Mouse (Mus musculus) gastrocnemius, adult 18-20 months (tissue): ENCODE measurements at regions not wholly inside any gene's neighbourhood (a gene's known extent, or its start where the extent isn't known, plus 50 kb on each side); places are given as distances from the start of the nearest gene placed in this dataset.
A peak's percentile ranks its signal among the peaks of the same experiment; 100 is the strongest.

Experiments used
- DNase-seq: peaks from one replicate; pipeline ENCODE4 v3.0.0; 2021; ENCODE audit warnings: low spot score

DNA sequence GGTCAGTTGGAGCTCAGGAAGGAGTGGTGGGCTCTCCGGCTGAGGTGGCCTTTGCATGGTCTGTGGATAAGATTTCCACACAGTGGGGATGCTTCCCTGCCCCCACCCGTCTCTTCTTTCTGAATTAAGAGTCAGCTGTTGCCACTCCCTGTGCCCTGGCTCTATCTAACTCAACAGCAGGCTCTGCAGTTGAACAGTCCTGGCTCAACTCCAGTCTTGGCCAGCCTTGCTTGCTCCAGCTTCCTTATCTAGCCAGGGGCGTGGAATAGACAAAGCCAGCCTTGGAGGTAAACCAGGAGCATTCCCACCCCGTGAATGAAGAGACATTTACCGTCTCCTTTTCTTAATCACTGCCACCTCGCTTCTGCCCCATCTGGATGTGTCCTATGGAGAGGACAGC is 89.7 kb downstream of the Mn1 start:
- peak; percentile 62 for DNase-seq

DNA sequence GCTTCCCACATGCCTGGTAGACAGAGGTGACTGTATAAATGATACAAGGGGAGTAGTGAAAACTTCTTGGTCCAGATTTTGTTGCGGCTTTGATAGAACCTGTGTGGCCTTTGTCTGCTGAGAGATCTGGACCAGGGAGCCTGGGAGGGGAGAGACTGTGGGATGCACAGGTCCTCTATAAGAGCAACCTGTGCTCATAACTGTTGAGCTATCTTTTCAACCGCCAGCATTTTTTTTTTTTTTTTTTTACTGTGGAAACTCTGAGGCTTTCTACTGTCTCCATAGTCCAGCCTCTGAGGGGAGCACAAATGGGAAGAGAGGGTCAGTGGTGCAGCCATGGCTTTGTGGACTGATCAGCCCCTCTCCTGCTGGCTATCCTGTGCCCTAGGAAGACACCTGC is 90.2 kb downstream of the Mn1 start:
- DNase-seq, result no peak

DNA sequence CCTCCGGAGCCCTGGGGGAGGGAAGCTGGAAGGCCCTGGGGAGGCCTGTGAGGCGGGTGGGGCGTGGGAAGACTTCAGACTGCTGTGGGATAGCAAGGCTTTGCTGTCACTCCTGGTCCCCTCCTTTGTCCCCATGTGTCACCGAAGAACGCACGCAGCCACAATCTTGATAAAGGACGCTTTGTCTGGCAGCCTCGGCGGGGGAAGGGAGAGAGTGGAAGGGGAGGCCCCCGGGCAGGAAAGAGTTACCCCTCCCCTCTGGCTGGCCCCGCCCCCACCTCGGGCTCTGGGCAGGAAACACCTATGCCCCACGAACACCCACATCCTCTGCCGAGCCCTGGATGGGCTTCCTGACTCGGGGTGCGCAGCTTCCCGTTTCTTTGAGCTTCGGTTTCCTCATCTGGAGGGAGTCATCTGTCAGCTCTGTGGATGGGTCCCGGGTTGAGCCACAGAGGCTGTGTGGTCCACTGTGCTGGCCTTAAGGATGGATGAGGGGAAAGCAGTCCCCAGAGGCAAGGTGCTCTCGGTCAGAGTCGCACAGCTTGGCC is 91.9 kb downstream of the Mn1 start:
- DNase-seq, result no peak

DNA sequence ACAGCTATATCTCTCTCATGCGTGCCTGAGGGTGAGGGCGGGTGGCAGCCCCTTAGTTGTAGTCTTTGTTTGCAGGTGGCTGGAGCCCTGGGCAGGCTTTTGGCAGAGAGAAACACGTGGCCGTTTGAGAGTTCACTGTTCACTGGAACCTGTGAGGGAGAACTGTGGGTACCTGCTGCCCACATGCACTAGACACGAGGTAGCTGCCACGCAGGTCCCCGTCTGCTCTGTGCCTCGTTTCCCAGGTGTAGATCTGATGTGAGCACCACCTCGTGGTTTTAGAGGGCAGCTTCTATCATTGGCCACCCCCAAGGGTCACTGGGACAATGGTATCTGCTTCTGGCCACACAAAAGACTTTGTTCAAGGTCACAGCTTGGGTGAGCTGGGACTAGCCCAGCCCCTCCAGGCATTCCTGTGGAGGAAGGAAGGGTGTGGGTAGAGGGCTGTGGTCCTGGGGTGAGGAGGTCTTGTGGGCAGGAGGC is 92.5 kb downstream of the Mn1 start:
- no peak for DNase-seq

DNA sequence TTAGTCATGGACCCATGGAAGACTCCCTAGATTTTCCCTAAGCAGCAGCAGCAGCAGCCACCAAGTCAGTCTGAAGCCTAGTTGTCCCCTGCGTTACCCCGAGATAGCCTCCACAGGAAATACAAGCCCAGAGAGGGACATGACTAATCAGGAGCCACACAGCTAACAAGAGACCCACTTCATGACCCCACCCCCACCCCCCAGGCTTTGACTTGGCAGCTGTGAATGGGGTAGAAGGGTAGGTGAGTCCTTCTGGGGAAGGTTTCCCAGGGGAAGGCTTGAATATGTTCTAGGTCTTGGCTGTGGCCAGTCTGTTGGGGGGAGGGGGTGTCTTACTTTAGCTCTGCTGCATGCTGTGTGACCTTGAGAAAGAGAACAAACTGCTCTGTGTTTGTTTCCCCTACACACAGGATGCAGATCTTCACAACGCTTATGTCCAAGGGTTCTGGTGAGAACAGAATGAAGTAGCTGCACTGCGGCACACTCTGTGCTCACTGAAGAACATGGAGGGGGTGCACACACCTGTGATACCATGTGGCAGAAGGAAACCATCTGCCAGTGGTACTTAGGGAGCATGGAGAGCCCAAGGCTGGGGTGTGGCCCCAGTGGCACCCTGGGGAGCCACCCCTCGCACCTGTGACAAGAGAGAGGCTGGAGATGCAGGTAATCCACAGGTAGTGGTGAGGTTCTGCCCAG is 93.2 kb downstream of the Mn1 start:
- no peak for DNase-seq

DNA sequence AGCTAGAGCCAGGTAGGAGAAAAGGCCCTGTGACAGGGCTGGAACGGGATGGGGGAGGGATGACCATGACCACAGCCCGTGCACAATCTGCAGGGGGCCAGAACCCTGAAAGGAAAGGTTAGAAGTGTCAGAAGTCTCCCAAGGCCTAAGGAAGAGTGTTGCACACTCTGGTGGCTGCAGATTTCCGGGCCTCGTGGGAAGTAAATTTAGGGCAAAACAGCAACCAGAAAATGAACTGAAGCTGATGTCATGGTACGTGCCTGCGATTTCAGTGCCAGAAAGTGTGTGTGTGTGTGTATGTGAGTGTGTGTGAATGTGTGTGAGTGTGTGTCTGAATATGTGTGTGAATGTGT is 93.7 kb downstream of the Mn1 start:
- no peak for DNase-seq

DNA sequence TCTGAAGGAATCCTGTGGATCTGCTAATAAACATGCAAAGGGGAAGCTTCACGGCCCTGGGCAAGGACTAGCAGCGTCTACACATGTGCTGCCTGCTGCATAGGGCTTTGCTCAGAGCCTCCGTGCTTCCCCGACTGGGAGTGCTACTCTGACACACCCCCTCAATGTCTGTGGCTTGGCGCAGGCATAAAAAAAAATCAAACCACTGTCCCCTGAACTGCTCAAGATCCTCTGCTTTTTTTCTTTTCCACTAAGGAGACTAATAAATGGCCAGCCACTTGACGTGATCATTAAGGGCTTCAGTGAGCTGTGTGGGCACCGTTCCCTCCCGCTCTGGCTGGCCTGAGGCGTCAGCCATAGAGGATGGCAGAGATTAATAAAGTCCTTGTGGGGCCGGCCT is 94.8 kb downstream of the Mn1 start:
- DNase-seq, result no peak

DNA sequence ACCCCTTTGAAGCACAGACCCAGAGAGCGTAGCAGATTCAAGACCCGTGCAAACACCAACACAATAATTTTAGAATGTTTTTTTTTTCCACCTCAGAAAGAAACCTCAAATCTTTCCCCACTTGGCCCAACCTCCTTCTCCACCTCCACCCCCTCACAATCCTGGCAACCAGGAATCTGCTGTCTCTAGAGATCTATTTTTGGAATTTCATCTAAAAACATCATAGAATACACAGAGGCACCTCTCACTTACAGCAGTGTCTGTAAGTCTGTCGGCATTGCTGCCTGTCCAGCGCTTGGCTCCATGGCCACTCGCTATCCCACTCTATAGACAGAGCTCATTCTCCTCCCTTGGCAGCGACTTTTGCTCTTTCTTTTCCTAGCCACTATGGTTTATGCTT is 96.8 kb downstream of the Mn1 start:
- no peak for DNase-seq

DNA sequence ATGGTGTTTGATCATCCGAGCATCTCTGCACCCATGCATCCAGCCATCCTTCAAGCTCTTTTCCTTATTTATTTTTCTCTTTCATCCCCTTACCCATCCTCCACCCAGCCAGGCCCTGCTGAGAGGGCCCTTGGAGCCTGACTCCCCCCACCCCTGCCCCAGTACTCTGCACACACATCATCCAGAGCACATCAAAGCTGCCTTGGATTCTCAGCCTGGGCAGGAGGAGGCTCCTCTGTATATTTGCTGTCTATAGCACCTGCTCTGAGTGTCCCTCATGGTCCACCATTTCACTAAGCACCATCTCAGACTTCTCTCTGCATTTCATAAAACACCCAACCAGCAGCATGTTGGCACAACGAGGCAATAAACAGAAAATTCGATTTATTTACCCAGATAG is 101.9 kb downstream of the Mn1 start:
- no peak for DNase-seq

DNA sequence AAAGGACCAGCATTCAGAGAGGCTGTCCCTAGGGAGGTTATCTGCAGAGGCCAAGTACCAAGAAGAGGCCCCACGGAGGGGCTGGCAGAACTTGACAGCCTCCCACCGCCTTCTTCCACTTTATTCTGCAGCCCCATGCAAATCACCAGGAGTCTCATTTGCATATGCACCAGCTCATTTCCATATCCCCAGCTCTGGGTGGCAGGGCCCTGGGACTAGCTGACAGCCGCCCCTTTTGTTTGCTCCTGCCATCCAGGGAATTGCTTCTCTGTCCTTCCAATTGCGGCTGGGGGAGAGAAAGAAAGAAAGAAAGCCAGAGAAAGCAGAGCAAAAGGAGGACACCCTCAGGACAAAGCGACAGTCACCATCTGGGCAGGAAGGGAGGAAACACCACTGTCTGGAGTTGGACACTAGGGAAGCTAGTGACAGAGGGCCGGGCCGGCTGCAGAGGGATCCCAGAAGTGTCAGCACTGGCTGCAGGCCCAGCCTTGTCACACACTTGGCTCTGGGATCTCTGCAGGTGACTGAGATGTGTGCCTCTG is 102.4 kb downstream of the Mn1 start:
- no peak for DNase-seq

DNA sequence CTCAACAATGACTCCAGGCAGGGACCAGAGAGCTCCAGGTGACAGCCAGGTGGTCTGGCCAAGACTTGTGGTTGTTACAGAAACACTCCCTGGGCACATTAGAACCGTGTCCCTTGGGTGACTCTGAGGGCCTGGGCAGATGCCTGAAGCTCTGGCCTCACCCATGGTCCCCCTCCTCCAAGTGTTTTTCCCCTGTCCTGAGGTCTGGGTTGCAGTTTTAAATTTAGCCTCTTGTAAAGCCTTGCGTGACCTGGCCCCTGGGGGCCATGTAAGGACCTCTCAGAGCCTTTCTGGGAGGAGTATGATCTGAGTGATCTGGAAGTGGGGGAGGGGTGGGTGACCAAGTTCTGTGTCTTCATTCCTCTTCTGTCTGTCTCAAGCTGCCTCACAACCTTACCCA is 104.7 kb downstream of the Mn1 start:
- peak; percentile 38 for DNase-seq

DNA sequence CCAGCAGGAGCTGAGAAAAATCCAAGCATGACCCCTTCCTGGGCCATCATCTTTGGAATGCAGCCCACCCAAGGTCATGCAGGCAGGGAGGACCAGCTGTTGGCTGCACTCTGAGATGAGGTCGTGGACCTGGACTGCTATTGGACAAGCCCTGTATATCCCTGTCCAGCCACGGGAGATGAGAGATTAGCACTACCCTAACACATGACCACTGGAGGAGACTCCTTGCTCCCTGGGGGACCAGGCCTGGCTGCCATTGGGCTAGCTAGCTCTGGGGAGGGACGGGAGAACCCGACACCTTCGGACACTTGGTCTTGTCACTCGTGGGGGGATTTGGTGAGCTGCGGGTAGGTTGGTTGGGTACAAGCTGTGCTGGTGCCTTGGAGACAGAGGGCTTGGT is 105.4 kb downstream of the Mn1 start:
- DNase-seq, result peak; percentile 89

DNA sequence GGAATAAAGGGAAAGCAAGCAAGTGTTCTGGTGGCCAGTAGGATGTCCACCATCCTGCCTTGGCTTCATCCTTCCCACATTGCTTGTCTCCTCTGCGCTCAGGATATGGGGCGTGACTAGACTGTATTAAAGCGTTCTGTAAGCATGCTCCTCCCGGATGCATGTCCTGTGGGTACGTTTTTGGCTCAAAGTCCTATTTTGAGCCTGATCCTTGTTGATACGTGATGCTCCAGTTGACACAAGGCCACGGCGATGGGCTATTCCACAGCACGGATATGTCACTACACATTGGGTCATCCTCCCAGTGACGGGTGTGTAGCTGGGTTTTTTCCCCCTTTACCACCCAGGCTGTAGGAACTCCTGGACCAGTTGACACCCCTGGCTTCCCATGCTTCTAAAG is 110.6 kb downstream of the Mn1 start:
- no peak for DNase-seq

DNA sequence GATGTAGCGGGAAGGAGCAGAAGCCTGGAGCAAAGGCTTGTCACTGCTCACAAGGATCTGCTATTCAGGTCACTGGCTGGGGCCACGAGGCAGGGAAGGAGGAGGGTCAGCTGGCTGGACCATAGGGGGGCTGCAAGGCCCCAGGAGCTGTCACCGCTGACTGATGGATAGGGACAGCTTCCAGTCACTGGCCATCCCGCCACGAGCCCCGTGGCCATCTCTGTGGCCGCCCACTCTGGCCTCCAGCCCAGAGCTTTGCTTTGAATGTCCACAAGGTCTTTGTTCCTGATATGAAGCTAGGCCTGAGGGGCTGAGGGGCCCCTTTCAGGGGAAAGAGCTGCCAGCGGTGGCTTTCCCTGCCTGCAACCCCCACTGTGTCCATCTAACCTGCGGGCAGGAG is 111.9 kb downstream of the Mn1 start:
- no peak for DNase-seq

DNA sequence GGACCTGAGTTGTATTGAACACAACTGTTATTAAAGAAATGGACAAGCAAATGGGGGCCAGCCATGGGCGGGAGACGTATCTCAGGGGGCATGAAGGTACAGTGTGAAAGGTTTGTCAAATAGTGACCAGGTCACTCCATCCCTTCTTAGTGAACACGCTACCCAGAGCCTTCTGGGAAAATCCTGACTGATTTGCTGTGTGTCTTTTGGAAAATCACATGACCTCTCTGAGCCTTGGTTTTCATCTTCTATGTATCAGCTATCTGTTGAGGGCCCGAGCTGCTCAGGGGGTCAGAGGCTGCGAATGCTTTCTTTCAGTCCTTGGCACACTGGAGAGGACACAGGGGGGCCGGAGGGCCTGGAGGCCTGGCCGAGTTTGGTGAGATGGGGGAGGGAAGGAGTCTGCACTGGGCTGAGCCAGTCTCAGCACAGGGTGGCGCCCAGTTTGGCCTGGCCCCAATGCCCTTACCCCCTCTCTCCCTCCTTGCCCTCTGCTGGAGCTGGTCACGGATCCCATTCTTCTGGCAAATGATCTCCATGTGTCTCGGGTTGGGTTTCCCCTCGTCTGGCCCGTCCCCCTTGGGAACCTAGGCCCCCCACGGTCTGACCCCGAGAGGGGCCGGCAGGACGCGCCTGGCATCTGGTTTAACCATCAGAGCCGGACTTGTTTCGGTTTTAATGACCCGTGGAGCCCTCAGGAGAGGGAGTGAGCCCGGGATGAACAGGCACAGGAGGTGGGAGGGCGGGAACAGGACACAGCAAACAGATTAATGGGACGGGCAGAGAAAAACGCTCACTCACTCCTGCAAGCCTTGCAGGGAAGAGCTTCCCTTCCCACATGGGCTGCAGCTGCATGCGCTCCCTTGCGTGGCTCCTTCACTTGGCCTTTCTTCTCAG is 113.7 kb downstream of the Mn1 start:
- peak; percentile 73 for DNase-seq

DNA sequence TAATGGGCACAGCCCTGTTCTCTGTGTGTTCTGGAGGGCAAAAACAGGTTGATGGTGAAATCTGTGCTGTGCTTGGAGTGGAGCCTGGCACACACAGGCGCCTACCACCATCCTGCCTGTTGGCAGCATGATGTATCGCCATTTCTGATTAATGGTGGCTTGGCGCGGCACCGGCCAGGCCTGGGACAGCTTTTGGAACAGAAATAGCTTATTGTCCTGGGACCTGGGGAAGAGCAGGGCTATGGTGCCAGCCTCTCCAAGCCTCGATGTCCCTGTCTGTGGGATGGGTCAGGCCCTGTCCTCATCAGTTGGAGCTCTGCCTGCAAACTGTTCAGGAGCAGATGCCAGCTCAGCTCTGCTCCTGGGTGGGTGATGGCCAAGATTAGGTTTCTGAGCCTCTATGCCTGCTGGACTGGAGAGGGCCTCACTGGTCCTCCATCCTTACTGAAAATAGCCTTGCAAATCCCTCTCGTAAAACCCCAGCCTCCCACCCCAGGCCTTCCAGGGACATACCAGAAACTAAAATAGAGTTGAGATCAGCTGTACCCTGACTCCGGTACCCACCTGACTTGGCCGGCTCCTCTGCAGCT is 115.4 kb downstream of the Mn1 start:
- DNase-seq, result peak; percentile 84

DNA sequence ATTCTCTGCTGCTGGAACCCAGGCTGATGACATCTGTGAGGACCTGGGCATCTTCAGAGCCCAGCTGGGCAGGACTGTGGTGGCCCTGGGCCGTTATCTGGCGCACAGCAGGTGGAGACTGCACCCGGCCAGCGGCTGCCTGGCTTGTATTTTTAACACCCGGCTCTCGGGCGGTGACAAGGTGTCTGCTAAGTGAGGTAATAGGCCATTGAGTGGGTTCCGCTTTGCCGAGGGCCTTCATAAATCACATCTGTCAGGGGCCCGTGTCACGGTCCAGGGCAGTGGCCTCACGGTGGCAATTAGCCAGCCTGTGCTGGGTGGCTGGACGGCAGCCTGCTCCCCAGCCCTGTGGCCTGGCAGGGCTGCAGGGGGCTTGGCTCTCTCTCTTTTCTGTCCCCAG is 118.8 kb downstream of the Mn1 start:
- DNase-seq, result peak; percentile 60

DNA sequence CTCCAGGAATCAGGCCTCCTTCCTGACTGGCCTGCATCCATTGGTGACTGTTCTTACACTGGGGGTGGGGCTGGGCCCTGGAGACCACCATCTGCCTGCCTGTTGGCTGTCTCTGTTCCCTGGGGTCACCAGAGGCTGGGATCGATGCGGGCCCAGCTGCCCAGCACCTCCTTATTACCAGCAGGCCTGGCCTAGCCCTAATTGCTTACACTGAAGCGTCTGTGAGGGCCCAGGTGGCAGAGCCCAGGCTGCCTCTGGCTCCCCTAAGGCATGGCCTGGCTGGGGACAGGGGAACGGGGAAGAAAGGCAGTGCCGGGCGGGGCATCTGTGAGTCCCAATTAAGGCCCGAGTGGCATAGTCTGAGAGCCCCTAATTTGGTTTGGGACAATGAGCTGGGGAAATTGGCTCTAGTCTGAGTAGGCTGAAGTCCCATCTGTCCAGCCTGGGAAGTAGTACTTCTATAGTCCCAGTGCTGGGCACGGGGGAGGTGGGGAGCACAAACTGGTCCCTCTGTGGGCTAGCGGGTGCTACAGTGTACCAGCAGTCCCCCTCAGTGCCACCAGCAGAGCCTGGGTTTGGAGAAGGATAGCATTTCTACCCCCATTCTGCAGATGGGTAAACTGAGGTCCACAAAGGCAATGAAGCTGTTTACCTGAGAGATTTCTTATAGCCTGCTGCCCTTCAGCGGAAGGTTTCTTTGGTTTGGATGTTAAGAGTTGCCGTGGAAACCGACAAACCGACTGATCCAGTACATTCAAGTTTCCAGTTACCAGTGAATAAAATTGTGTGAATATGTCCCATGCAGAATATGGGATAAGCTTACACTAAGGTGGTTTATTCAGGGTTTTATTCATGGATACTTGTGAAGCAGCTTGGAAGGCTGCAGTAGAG is 121.6 kb downstream of the Mn1 start:
- no peak for DNase-seq

DNA sequence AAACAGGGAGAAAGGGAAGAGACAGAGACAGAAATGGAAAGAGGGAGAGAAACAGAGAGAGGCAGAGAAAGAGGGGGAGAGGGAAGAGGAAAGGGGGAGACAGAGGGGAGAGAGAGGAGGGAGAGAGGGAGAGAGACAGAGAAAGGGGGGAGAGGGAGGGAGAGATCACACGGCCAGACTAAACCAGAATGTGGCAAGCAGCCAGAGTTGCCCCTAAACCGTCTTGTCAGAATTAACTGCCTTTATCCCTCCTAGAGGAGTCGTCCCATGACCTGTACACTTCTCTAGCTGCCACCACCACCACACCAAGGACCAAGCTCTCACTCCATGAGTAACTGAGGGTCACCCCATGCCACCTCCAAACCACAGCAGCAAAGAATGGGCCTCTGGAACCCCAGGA is 123.3 kb downstream of the Mn1 start:
- DNase-seq, result no peak

DNA sequence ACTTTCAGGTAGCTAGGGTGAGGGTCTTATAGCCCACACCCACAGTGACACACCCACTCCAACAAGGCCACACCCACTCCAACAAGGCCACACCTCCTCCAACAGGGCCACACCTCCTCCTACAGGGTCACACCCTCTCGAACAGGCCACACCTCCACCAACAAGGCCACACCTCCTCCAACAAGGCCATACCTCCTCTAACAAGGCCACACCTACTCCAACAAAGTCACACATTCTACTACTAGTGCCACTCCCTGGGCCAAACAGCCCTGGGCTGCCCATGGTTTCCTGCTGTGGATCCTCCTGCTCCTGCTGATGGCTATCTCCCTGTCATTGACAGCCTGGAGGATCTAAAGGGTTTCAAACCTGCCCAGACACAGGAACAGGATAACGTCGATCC is 124.9 kb downstream of the Mn1 start:
- DNase-seq, result no peak
